18 mouse cellular contexts compared by ENCODE assay signal in genomic region chr1:177262926-177263325, GRCm38 (mm10).
"Had no signal": no experiment of that assay in that cellular context is flagged by ENCODE, and none has a peak within 500 bp of the region (broad histone marks: within the 10 kb centered on the region; RNA-seq: fewer than 3 reads in every experiment).

No protein-coding gene starts in this region.

- H3K27me3 ChIP-seq: lung, embryonic 15.5 days; neural tube, embryonic 13.5 days; neural tube, embryonic 15.5 days had no signal

- H3K4me2 ChIP-seq: liver, embryonic 12.5 days; lung, embryonic 15.5 days; midbrain, embryonic 12.5 days; neural tube, embryonic 13.5 days; neural tube, embryonic 15.5 days had no signal

- H3K4me1 ChIP-seq: lung, embryonic 15.5 days had no signal

- H3K9ac ChIP-seq: liver, embryonic 12.5 days; liver, embryonic 14.5 days; lung, embryonic 15.5 days; midbrain, embryonic 12.5 days; neural tube, embryonic 13.5 days; neural tube, embryonic 15.5 days had no signal

- H3K4me3 ChIP-seq: liver, embryonic 12.5 days; lung, embryonic 15.5 days; midbrain, embryonic 10.5 days; midbrain, embryonic 12.5 days; myocyte; neural tube, embryonic 13.5 days; neural tube, embryonic 15.5 days had no signal

- DNase-seq: lung, adult 2 months; lung, postnatal 10 days; lung, postnatal 4 days; midbrain, embryonic 14.5 days; right cerebral cortex, postnatal 14 days; spleen, adult 18-20 months; thymus, adult 18-20 months; thymus, postnatal 14 days; thymus, postnatal 36 days had no signal

- H3K9me3 ChIP-seq: liver, embryonic 12.5 days; lung, embryonic 15.5 days; midbrain, embryonic 10.5 days; midbrain, embryonic 12.5 days; neural tube, embryonic 13.5 days; neural tube, embryonic 15.5 days had no signal

- H3K36me3 ChIP-seq: liver, embryonic 12.5 days; lung, embryonic 15.5 days; midbrain, embryonic 10.5 days; midbrain, embryonic 12.5 days; neural tube, embryonic 13.5 days; neural tube, embryonic 15.5 days had no signal

- ATAC-seq: liver, embryonic 12.5 days; midbrain, embryonic 16.5 days had no signal

- H3K27ac ChIP-seq: liver, embryonic 12.5 days; liver, embryonic 14.5 days; lung, embryonic 15.5 days; midbrain, embryonic 10.5 days; midbrain, embryonic 12.5 days; neural tube, embryonic 13.5 days; neural tube, embryonic 15.5 days had no signal
